Mouse (Mus musculus): ENCODE data around the gene Ascl4. TPM values are rescaled to one million over a fixed set of nuclear protein-coding genes. Genes with fewer than 3 reads are reported as not detected.

Ascl4 gene
- total RNA-seq, 4 experiments from 2014 or later: not detected

GRCm38 (mm10) chr10:85969894-85970620 lies 42.6 kb downstream of the Ascl4 start:
- no peak for DNase-seq

GRCm38 (mm10) chr10:85971826-85972225 lies 44.3 kb downstream of the Ascl4 start:
- DNase-seq: no peak

GRCm38 (mm10) chr10:85972915-85973314 lies 45.4 kb downstream of the Ascl4 start:
- DNase-seq: no peak

GRCm38 (mm10) chr10:85989412-85990115 lies 62.1 kb downstream of the Ascl4 start:
- DNase-seq: no peak

- DNase-seq: no peak
Observed at GRCm38 (mm10) chr10:85992412-85992811, 64.9 kb downstream of the Ascl4 start.

GRCm38 (mm10) chr10:85993836-85994235 lies 66.4 kb downstream of the Ascl4 start:
- no peak for DNase-seq

- no peak for DNase-seq
Observed at GRCm38 (mm10) chr10:85994543-85995104, 67.1 kb downstream of the Ascl4 start.

Other genes starting within 250 kb of the Ascl4 start
- 10 to 100 TPM; 20.1 to 23.7 (median 22.6) TPM for gene Pwp1, start 98.2 kb upstream of the Ascl4 start, total RNA-seq (2022)
- 10 to 100 TPM; 12.5 to 17.8 (median 17.0) TPM for gene Prdm4, start 10.5 kb upstream of the Ascl4 start, total RNA-seq (2022)
- 100 to 1,000 TPM; 128 to 142 (median 137) TPM for gene Rtcb, start 30.1 kb downstream of the Ascl4 start, total RNA-seq (2022)
- gene Bpifc, start 84.2 kb downstream of the Ascl4 start, total RNA-seq (2022): under 1 TPM in 2 of 4 experiments, not detected in 2; 0.75 to 0.87 TPM
- 10 to 100 TPM; 25.6 to 36.4 (median 30.2) TPM for gene Fbxo7, start 94.3 kb downstream of the Ascl4 start, total RNA-seq (2022)

All from adrenal gland, adult 8-10 months (tissue).